Mouse (Mus musculus) T-helper 17 cell (primary cell): ENCODE results near the gene Klhl36.

Source experiments
- in situ Hi-C, 2 experiments: fragments of 300-600 bp; cut with MboI, MseI; formaldehyde crosslinking; loops; 1 replicate in 1 of 2; 2 replicates in 1 of 2; pipeline ENCODE4 v1.15.1; 2025; ENCODE audit warnings: high pct_unique_total_duplicates in 2 of 2

The Klhl36 gene

DNA sequence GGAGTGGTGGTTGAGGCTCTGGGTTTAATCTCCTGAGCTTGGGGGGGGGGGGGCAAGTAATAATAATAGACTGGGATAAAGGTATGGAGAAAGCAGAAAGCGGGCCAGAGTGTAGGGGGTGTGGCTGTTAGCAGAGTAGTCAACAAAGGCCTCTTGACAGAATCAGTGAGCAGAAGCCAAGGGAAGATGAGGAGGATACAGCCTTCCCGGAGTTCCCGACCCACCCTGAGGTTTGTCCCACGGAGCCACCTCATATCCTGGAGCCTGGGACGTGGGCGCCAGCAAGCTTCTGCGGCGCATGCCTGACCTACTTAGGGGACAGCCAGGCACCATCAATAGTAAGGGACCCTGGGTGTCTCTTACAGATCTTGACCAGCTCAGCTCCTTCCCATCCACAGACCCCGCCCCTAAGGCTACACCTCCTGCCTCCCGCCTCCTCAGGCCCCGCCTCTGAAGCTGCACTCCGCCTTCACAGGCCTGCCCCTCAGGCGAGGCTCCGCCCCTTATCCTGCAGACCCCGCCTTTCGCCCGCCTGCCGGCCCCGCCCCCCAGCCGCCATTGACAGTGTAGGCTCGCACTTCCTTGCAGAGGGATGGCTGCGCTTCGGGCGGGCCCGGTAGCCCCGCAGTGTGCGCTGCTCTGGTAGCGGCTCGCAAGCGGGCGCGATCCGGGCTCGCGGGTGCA is at the start of gene Klhl36:
Gene Klhl36, plus strand, starts transcription at position 561 of the 684 bp plus-strand sequence.
- in situ Hi-C loops, result no loop called here

DNA sequence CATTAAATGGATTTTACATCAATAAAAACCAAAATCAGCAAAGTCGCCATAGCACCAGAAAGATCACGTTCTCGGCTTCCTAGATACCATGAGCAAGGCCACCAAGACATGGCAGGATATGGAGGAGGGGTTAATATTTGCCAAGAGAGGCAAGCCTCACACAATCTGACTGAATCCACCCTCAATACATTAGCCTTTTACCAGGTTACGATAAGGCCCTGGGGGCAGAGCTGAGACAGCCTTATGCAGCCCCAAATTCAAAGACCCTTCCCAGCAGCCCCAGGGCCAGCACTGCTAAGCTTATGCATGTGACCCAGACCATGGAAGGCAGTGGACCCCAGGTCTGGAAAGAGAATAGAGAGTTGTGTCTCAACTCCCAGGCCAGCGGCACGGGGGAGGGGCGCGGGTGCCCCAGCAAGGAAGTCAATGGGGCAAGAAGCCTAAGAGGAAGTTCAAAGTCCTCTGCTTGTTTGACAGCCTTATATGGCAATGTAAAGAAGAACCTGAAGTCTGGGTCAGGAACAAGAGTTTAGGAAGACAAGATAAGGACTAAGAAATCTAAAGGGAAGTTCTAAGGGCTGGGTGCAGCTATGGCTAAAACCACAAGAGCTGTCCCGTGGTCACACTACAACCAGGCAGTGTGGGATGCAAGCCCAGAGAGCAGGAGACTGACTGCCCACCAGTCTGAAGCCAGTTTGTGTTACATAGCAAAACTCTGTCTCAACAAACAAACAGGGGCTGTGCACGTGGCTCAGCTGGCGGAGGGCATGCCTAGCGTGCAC is 49.2 kb upstream of the Klhl36 start:
- in situ Hi-C loops, result no loop called here

DNA sequence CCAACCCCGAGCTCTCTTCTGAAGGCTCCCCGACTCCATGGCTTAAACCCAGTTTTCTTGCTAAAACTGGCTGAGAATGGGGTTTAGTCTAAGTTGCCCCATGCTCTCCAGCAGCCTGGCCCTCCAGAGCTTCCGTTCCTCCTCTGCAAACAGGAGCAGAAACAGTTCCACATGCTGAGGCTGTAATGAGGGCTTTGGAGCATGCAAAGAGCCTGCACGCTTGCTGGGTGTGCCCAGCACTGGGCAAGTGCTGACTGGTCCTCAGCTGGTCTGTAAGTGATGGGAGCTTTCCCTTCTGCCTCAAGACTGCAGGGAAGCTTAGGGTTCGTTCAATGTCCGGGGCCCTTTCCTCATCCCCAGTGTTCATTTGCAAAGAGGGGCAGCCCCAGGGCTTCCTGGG is 45.8 kb upstream of the Klhl36 start:
- in situ Hi-C loops, result no loop called here

DNA sequence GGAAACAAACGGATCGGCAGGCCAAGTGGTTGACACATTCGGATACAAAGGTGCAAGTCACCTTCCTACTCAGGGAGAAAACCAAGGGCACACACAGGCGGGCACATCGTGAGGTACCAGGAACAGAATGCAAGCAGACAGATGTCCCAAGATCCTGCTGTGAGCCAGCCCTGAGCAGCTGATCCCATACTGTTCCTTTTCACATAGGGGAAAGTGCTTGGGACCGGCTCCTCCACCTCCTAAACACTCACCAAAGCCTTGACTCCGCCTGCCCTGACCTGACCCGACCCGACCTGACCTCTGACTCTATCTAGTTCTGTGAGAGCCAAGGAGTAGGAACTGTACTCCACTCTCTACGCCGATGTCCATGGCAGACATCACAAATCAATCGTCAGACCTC is 44.6 kb upstream of the Klhl36 start:
- in situ Hi-C loops, result no loop called here

DNA sequence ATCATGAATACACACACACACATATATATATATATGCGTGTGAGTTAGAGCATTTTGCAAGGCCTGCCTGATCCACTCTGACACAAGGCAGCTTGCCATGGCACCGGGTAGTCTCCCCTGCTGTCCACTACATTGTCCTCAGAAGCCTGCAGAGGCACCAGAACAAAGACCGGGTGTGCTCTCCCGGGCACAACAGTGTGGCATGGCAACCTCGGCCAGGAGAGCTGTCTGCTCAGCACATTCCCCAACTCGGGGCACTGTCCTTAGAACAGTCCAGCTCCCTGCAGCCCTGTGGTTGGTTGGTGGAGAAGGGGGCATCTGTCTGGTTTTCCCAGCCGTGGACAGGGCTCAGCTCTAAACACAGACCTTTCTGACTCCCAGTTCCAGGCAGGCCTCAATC is 42.8 kb upstream of the Klhl36 start:
- in situ Hi-C loops, result no loop called here

DNA sequence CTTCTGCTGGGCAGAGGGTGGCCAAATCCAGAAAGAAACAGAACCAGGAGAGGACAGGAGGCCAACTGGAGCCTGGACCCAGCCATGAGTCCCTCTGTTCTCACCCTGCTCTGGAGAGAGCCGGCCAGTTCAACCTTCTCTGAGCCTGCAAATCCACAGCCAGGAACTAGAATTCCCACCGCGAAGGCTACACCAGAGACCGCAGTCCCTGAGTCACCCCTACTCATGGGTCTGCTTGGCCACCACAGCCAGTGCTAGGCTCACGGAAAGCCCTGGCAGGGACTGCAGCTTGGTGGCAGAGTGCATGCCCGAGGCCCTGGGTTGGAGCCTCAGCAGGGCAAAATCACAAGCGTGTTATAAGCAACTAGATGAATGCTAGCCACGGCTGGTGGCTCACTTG is 42.1 kb upstream of the Klhl36 start:
- in situ Hi-C loops, result no loop called here

DNA sequence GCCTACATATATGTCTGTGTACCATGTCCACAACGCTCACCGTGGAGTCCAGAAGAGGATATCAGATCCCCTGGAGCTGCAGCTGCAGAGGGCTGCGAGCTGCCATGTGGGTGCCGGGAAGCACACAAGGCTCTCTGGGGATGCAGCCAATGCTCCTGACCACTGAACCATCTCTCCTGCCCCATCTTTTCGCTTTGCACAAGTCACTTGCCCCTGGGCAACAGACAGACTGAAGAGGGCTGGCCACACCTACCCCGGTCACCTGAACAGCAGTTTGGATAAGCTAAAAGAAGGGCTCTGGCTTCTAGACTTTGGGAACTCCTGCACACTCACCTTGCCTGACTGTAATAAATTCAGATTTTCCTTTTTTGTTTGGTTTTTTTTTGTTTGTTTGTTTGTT is 40.4 kb upstream of the Klhl36 start:
- in situ Hi-C loops, result no loop called here

DNA sequence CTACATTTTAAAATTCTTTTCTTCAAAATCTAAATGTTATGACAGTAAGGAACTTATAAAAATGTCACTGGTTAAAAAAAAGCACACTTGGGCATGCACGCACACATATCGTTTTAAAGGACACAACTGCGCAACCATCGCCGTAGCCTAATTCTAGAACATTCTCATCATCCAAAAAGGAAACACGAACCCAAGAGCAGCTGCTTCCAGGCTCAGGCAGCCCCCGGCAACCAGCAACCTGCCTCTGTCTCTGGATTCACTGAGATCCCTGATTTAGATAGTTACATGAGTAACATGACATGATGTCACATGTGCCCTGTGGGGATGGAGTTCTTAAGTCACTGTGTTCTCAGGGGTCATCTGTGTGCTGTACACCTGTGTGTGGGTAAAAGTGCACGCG is 38.8 kb upstream of the Klhl36 start:
- in situ Hi-C loops, result no loop called here

DNA sequence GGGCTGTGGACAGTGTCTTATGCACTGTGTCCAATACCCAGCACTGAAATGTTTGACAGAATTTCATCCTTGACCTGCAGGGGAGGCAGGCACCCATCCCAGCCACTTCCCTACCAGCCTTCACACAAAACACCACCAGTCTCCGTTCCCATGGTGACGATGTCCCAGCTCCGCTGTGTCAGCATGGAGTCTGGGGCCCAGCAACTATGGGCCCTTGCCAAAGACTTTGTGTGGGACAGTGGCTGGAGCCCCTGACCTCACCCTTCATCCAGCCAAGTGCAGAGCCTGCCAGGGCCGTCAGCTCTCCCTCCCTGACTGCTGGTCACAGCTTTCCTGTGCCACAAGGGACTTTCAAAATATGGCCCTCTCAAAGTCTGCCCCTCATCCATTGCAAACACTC is 38.0 kb upstream of the Klhl36 start:
- in situ Hi-C loops, result no loop called here

DNA sequence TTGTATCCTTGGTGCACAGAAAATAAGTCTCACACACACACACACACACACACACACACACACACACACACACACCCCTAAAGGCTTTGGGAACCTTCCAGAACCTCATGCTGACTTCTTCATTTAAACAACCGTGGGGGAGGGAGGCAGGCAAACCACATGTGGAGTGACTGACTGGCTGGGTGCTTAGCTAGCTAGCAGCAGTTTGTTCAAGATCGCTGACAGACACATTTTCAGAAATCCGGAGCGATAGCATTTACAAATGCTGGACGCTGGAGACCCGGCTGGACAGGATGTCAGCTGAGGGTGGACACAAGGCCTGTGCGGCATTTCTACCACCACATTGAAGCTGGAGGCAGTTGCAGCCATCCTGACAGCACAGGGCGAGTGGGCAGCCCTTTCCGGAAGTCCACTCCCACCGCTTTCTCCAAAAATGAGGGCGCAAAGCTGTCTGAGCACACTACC is 37.2 kb upstream of the Klhl36 start:
- in situ Hi-C loops, result no loop called here

DNA sequence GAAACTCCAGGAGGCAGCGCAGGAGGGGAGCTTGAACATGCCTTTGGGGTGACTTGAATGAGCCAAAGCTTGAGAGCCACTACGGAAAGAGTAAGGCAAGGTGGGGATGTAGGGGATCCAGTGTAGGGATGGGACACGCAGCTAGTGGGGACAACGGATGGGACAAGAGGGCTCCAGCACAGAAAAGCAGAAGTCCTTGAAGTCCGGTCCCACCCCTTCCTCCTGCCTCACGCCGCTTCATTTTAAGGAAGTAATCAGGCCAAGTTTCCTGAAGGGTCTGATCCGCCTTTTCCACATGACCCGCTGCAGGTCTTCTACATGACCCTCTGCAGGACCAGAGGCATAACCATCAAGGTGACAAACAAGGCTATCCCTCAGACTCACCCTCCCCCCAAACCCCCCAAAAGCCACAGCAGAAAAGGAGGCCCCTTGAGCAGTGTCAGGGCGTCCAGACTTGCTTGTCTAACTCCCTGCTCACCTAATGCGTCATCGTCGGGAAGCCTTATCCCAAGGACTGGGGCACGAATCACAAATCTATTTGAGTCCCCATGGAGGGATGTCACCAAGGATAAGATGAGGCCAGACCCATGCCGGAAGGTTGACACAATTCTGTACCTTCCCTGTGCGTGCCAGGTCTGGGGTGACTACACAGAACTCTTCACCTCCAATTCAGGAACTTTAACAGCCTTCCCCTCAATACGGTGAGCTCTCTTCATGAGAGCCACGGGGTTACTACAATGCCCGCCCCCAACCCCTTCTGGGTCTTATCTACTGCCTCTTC is 35.9 kb upstream of the Klhl36 start:
- in situ Hi-C loops, result no loop called here

DNA sequence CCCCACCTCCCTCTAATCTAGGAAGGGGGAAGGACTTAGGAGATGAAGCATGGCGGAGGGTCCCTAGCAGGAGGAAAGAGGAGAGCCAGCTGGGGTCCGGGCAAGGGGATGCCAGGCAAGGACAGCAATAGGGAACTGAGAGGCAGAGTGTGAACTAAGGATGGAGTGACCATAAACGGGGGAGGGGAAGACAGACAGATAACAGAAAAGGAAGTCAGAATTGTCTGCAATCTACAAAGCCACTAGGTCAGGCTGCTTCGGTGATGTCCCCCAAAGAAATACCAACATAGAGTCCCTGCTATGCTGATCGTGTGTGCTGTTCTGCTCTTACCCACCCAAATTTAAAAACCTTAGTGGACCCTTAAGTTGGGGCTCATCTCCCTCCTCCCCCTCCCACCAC is 35.1 kb upstream of the Klhl36 start:
- in situ Hi-C loops, result no loop called here

DNA sequence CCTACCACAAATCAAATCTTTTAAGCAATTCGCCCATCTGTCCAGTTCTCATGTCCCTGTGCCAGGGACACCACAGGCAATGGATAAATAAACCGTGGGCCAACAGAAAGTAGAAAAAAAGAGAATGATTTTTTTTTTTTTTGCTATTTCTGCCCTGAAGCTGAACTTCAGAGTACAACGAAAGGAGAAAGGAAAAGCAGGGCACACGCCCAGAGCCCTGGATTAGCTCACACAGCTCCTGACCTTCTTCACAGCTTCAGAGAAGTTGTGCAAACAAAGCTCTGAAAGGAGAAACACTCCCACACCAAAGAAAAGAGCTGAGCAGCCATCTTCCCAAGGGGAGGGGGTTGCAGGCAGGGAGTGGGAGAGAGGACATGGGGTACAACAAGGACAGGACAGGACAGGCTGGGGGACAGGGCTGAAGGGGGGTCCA is 34.3 kb upstream of the Klhl36 start:
- in situ Hi-C loops, result no loop called here

DNA sequence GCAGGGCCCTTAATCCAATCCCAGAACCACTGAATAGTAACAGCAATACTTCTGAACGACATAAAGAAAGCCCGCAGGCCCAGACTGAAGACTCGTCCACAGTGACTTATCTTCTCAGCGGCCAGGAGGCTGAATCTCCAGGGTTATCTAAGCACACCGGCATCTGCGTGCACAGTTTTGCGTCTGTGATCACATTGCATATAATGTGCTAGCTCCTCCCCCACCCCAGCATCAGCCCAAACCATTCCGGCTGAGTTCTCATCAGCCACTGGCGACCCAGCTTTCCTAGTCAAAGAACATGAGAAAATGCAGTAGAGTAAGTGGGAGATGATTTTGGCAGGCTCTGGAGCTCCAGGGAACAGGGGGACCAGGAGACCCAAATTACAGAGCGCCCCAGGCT is 33.1 kb upstream of the Klhl36 start:
- in situ Hi-C loops, result no loop called here

DNA sequence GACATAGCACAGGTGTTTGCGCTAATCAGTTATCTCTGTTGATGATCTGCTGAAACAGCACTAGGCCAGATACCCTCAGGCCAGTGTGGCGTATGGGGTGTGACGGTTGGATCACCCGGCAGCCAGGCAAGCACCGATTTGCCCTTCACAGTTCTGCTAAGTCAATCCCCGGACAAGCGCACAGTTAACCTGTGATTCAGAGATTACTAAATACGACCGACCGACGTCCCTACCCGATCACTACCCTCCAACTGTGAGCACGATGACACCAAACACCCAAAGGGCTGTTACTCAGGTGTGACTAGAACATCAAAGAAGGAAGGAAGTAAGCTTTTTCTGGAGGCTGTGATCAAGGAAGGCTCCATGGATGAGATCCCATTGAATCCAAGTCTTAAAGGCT is 32.6 kb upstream of the Klhl36 start:
- in situ Hi-C loops, result no loop called here

DNA sequence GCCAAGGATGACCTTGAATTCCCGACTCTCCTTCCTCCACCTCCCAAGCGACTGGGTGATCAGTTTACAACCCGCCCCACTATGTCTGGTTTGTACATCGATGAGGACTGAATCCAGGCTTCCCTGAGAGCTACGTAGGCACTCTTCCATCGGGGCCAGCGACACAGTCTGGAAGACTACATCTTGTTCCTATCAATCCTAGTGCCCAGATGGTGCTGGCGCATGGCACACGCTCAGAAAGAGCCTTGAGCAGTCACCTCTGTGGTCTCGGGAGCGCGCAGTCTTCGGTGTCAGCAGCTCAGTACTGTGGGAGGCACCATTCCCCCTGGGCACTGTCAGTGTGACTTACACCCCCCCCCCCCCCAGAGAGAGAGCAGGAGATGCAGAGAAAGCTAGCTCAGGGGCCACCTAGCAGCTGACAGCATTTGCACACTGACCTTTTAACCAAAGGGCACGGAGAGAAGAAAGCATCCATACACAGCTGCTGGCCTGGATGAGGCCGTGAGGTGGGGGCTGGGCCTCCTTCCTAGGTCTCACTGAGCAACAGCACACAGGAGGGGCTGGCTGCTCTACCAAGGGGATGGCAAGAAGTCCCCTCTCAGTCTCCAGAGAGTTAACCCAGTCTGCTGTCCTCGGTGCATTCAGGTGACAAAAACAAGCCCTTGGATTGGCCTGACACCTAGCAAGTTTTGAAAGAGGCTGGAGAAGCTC is 32.0 kb upstream of the Klhl36 start:
- in situ Hi-C loops, result no loop called here

DNA sequence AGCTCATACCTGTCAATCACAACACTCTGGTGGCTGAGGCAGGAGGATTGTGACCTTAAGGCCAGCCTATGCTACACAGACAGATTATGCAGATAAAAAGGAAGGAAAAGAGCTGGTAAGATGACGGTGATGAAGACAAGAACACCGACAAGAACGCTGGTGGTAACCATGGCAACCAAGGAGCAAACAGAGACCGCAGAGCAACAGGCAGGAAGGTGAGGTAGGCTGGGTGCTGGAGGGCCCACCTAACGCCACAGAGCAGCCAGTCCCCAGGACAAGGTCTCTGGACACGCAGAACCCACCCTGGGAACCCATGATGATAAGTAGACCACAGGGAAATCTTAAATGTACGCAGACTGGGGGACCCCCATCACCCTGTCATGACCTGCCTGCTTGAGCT is 31.5 kb upstream of the Klhl36 start:
- in situ Hi-C loops, result no loop called here

DNA sequence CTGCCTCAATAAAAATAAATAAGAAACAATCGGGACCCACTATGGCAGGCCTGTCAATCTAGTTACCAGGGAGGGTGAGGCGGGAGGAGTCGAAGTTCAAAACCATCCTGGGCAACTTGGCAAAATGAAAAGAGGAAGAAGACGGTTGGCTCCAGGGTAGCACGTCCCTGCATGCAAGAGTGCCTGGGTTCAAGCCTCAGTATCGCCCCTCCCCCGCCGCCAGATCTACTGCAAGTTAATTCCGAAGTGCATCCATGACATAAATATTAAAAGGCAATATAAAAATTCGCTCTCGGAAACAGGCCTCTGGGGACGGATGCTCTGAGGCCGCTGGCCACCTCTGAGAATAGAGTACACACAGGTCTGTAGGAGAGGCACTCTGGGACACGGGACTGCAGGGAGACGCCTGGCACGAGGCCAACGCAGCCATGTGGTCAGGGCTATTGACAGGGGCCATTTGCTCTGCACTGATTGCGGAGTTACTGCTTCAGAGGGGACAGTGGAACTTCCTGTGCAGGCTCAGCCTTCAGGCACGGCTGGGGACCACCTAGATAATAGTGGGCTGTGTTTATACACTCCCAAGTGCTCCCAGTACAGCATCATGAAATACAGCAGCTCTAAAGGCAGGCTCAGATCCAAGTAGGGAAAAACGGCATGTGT is 30.6 kb upstream of the Klhl36 start:
- in situ Hi-C loops, result no loop called here

DNA sequence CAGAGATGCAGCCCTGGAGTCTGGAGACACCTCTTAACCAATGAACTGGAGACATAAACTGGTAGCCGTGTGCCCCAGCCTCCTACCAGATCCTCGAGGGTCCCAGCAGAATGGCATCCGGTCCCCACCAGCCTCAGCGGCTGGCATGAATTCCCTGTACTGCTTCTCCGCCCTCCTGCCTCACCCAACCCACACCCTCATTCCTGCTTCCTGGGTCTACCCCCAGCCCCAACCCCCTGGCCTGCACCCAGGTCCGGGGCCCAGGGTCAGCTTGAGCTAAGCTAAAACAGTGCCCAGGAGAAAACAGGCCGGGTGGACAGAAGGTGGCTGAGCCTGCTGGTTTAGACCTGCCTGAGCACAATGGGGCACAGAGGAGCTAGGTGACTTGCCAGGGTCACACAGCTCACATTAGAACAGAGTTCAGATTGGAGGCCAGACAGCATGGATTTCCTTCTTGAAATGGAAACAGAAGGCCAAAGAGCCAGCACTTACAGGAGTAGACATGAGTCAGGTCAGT is 29.9 kb upstream of the Klhl36 start:
- in situ Hi-C loops, result no loop called here

DNA sequence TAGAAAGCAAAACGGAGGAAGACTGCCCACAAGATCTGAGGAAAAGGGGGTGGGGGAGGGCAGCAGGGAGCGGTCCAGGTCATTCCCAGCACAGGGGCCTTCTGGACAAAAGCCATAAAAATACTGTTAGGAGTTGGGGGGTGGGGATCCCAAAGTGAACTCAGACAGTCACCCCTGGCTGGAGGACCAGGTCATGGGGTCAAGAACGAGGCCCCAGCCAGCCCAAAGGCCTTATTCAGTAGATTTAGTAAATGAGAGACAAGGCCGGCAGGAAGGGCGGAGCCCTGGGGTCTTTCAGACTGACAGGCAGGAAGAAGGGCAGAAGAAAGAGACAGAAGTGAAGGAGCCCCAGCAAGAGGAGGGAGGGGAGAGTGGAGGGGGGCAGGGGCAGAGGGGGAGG is 29.1 kb upstream of the Klhl36 start:
- in situ Hi-C loops, result no loop called here

DNA sequence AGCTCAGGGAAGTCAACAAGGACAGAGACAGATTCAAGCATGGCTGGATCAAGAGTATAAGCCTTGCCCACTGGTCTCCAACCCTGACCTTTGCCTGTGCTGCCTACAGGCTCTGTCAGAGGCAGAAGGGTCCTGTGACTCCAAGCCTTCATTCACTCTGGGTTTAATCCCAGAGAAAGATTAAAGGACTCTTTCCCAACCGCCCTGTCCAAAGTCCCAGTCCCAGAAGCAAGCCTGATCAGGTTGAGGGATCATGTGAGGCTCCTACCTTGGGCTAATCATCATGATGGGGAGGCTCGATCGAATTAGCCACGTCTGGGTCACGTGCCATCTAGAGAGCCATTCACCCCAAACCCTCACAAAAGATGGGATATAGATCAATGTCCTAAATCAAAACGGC is 27.4 kb upstream of the Klhl36 start:
- in situ Hi-C loops, result no loop called here
